Mouse (Mus musculus): ENCODE measurements around the gene Sgo1. TPM values are rescaled to one million over a fixed set of nuclear protein-coding genes. Genes with fewer than 3 reads are reported as not detected.

The Sgo1 gene
- polyA plus RNA-seq, 1 experiment from 2014 or later = 37.1 TPM

- H3K4me2 ChIP-seq (replicated peaks; ENCODE audit: low read depth, low read length) = no peak overlapping the region
- no peaks in the 10 kb centered on the region for H3K36me3 ChIP-seq (ENCODE audit: control insufficient read depth, insufficient read depth, low read length)
- H3K9me3 ChIP-seq (ENCODE audit: control insufficient read depth, low read length) = no peaks in the 10 kb centered on the region
- ATAC-seq (ENCODE audit: low FRiP score) = no peak
- no peak for DNase-seq (ENCODE audit: low spot score)
- 85% methylated on average over 3 of the region's 3 CpGs for WGBS
- no peak overlapping the region for H3K9ac ChIP-seq (ENCODE audit: low read depth, low read length)
- H3K4me1 ChIP-seq (replicated peaks; ENCODE audit: control insufficient read depth, insufficient read depth, low read length) = no peaks in the 10 kb centered on the region
- no peaks in the 10 kb centered on the region for H3K27me3 ChIP-seq (ENCODE audit: control insufficient read depth, insufficient read depth, low read length)
- H3K27ac ChIP-seq (ENCODE audit: low read depth, low read length) = no peak overlapping the region
- no peak overlapping the region for H3K4me3 ChIP-seq (ENCODE audit: low read depth, low read length)
Observed at GRCm38 (mm10) chr17:53626160-53626559, 63.0 kb downstream of the Sgo1 start.

Other genes with a start within 250 kb of the Sgo1 start
- 1.5 and 1.8 TPM in 2 replicates for gene Efhb, start 226.0 kb downstream of the Sgo1 start, polyA plus RNA-seq (2014; fragmentation: Nextera tagmentation; extraction: Ambion mirVana)
- gene Rab5a, start 210.1 kb downstream of the Sgo1 start, polyA plus RNA-seq (2014; fragmentation: Nextera tagmentation; extraction: Ambion mirVana) = 103 TPM in 2 replicates
- 0.56 and 0.77 TPM in 2 replicates for gene Pp2d1, start 149.9 kb downstream of the Sgo1 start, polyA plus RNA-seq (2014; fragmentation: Nextera tagmentation; extraction: Ambion mirVana)
- 4.4 and 9.6 TPM in 2 replicates for gene Kat2b, start 122.5 kb downstream of the Sgo1 start, polyA plus RNA-seq (2014; fragmentation: Nextera tagmentation; extraction: Ambion mirVana)
- gene Sult1c2, start 157.0 kb upstream of the Sgo1 start, polyA plus RNA-seq (2014; fragmentation: Nextera tagmentation; extraction: Ambion mirVana) = not detected in 2 replicates